Mouse (Mus musculus) ES-Bruce4 (cell line): ENCODE measurements around the gene Trip12. TPM values are rescaled to one million over a fixed set of nuclear protein-coding genes. Genes with fewer than 3 reads are reported as not detected.
A peak's percentile ranks its signal among the peaks of the same experiment; 100 is the strongest.

Experiments
- H3K27ac ChIP-seq: 2 replicates; pipeline ENCODE4 v1.5.1; 2012; ENCODE audit warnings: low read length, inconsistent platforms; ENCODE audit not compliant: insufficient read depth
- H3K27me3 ChIP-seq: 2 replicates; pipeline ENCODE4 v1.6.1; 2012; ENCODE audit warnings: mild to moderate bottlenecking, low read length, inconsistent platforms; ENCODE audit not compliant: control insufficient read depth, poor library complexity, insufficient read depth, severe bottlenecking
- H3K36me3 ChIP-seq: 2 replicates; pipeline ENCODE4 v1.6.1; 2012; ENCODE audit warnings: inconsistent platforms, mild to moderate bottlenecking, low read length, moderate library complexity; ENCODE audit not compliant: control insufficient read depth, poor library complexity, insufficient read depth, severe bottlenecking
- H3K4me1 ChIP-seq: one replicate; pipeline ENCODE4 v1.8.1; 2011; ENCODE audit warnings: low read length; ENCODE audit not compliant: control insufficient read depth, insufficient read depth
- H3K4me3 ChIP-seq: 2 replicates; pipeline ENCODE4 v1.5.1; 2011; ENCODE audit warnings: low read depth, mild to moderate bottlenecking, low read length
- H3K9ac ChIP-seq: 2 replicates; pipeline ENCODE4 v1.6.1; 2012; ENCODE audit warnings: low read depth, mild to moderate bottlenecking, inconsistent platforms; ENCODE audit not compliant: poor library complexity, severe bottlenecking
- H3K9me3 ChIP-seq: replicated peaks from 2 replicates; pipeline ENCODE4 v1.6.1; 2012; ENCODE audit warnings: mild to moderate bottlenecking, low read length, inconsistent platforms; ENCODE audit not compliant: control insufficient read depth, poor library complexity, insufficient read depth, severe bottlenecking
- CTCF ChIP-seq: IDR thresholded peaks from one replicate; pipeline ENCODE4 v1.8.1; 2011; ENCODE audit warnings: low read depth, low read length
- EP300 ChIP-seq: IDR thresholded peaks from 2 replicates; pipeline ENCODE4 v1.6.1; 2011; ENCODE audit warnings: low read depth, low read length; ENCODE audit not compliant: insufficient read depth
- POLR2A ChIP-seq: IDR thresholded peaks from one replicate; pipeline ENCODE4 v1.8.1; 2011; ENCODE audit warnings: low read length; ENCODE audit not compliant: insufficient read depth
- polyA plus RNA-seq: library from polyadenylated mRNA; stranded (reverse); fragments of >200 nt; gene quantifications from 2 replicates; pipeline ENCODE4 v1.2.4, GENCODE M21; 2011; ENCODE audit warnings: low read depth; ENCODE audit not compliant: missing spikeins, insufficient read depth, insufficient read length

The Trip12 gene
- polyA plus RNA-seq, 1 experiment: 675 TPM

GRCm38 (mm10) chr1:84872105-84872504, 31.8 kb upstream of the Trip12 start:
- Histone ChIP-seq H3K9me3 (no peaks in the 10 kb centered on the region), H3K27ac (peak overlapping the region; percentile 100), H3K4me3 (no peak overlapping the region), H3K27me3 (no peaks in the 10 kb centered on the region), H3K9ac (no peak overlapping the region), H3K4me1 (peaks cover 6% of the 10 kb centered on the region), H3K36me3 (no peaks in the 10 kb centered on the region)
- peak; percentile 86 for TF ChIP-seq EP300
- TF ChIP-seq POLR2A: no peak
- TF ChIP-seq CTCF: no peak

GRCm38 (mm10) chr1:84871131-84871530, 30.8 kb upstream of the Trip12 start:
- no peak overlapping the region for H3K4me3 ChIP-seq
- no peaks in the 10 kb centered on the region for H3K27me3 ChIP-seq
- H3K27ac ChIP-seq: peak overlapping the region; percentile 100
- H3K9me3 ChIP-seq: no peaks in the 10 kb centered on the region
- H3K36me3 ChIP-seq: no peaks in the 10 kb centered on the region
- no peak for TF ChIP-seq POLR2A
- no peak for TF ChIP-seq EP300
- no peak for TF ChIP-seq CTCF
- peak overlapping the region; percentile 41 for H3K9ac ChIP-seq
- peaks cover 6% of the 10 kb centered on the region for H3K4me1 ChIP-seq

GRCm38 (mm10) chr1:84869498-84869897, 29.2 kb upstream of the Trip12 start:
- H3K4me1 ChIP-seq: peaks cover 4% of the 10 kb centered on the region
- H3K36me3 ChIP-seq: no peaks in the 10 kb centered on the region
- peak overlapping the region; percentile 88 for H3K27ac ChIP-seq
- no peaks in the 10 kb centered on the region for H3K9me3 ChIP-seq
- peak; percentile 67 for TF ChIP-seq EP300
- no peak for TF ChIP-seq POLR2A
- TF ChIP-seq CTCF: peak; percentile 50
- no peaks in the 10 kb centered on the region for H3K27me3 ChIP-seq
- peak overlapping the region; percentile 61 for H3K4me3 ChIP-seq
- peak overlapping the region; percentile 41 for H3K9ac ChIP-seq

GRCm38 (mm10) chr1:84868841-84869240, 28.5 kb upstream of the Trip12 start:
- H3K4me3 ChIP-seq: peak overlapping the region; percentile 61

GRCm38 (mm10) chr1:84868311-84868710, 28.0 kb upstream of the Trip12 start:
- Histone ChIP-seq H3K9ac (no peak overlapping the region), H3K27me3 (no peaks in the 10 kb centered on the region), H3K4me1 (peaks cover 5% of the 10 kb centered on the region), H3K27ac (peak overlapping the region; percentile 97), H3K4me3 (no peak overlapping the region), H3K9me3 (no peaks in the 10 kb centered on the region), H3K36me3 (no peaks in the 10 kb centered on the region)
- no peak for TF ChIP-seq POLR2A
- TF ChIP-seq EP300: no peak

More at GRCm38 (mm10) chr1:84868841-84869240, 28.5 kb upstream of the Trip12 start:
- H3K27me3 ChIP-seq: no peaks in the 10 kb centered on the region
- peaks cover 6% of the 10 kb centered on the region for H3K4me1 ChIP-seq
- H3K27ac ChIP-seq: peak overlapping the region; percentile 97
- H3K9me3 ChIP-seq: no peaks in the 10 kb centered on the region
- H3K9ac ChIP-seq: peak overlapping the region; percentile 41
- H3K36me3 ChIP-seq: no peaks in the 10 kb centered on the region
- TF ChIP-seq CTCF (no peak), EP300 (peak; percentile 88)

GRCm38 (mm10) chr1:84866706-84867230, 26.5 kb upstream of the Trip12 start:
- Histone ChIP-seq H3K27ac (peak overlapping the region; percentile 97), H3K9me3 (no peaks in the 10 kb centered on the region), H3K4me1 (peaks cover 9% of the 10 kb centered on the region), H3K27me3 (no peaks in the 10 kb centered on the region), H3K36me3 (no peaks in the 10 kb centered on the region), H3K9ac (peak overlapping the region; percentile 55; the same call in 1 of the 2 replicates), H3K4me3 (no peak overlapping the region)
- TF ChIP-seq CTCF (no peak), EP300 (0 out of 2 replicates have a peak, but pooled peaks have one; percentile 25)
